Mouse (Mus musculus) embryonic fibroblast, embryonic 13.5 days (primary cell): ENCODE data around the gene Phlpp1. TPM values are rescaled to one million over a fixed set of nuclear protein-coding genes. Genes with fewer than 3 reads are reported as not detected.

Experiments
- H3K27ac ChIP-seq: 2 replicates; pipeline ENCODE4 v1.5.1; 2012; ENCODE audit warnings: low read length, control low read depth, inconsistent platforms; ENCODE audit not compliant: insufficient read depth
- H3K4me1 ChIP-seq: 2 replicates; pipeline ENCODE4 v1.6.1; 2011; ENCODE audit warnings: low read length; ENCODE audit not compliant: control insufficient read depth, insufficient read depth
- H3K4me3 ChIP-seq: 2 replicates; pipeline ENCODE4 v1.5.1; 2011; ENCODE audit warnings: mild to moderate bottlenecking, control low read depth, low read length; ENCODE audit not compliant: insufficient read depth
- CTCF ChIP-seq: IDR thresholded peaks from 2 replicates; pipeline ENCODE4 v1.5.1; 2011; ENCODE audit warnings: mild to moderate bottlenecking, control low read depth, low read length, moderate library complexity, borderline replicate concordance; ENCODE audit not compliant: insufficient read depth
- POLR2A ChIP-seq: IDR thresholded peaks from 2 replicates; pipeline ENCODE4 v1.6.1; 2011; ENCODE audit warnings: low read depth, mild to moderate bottlenecking, control low read depth, low read length, moderate library complexity
- polyA plus RNA-seq: library from polyadenylated mRNA; stranded (reverse); fragments of >200 nt; gene quantifications from 2 replicates; pipeline ENCODE4 v1.2.4, GENCODE M21; 2011; ENCODE audit warnings: low read depth; ENCODE audit not compliant: missing spikeins, insufficient read length

Gene Phlpp1
- polyA plus RNA-seq, 1 experiment: 14.3 TPM

DNA sequence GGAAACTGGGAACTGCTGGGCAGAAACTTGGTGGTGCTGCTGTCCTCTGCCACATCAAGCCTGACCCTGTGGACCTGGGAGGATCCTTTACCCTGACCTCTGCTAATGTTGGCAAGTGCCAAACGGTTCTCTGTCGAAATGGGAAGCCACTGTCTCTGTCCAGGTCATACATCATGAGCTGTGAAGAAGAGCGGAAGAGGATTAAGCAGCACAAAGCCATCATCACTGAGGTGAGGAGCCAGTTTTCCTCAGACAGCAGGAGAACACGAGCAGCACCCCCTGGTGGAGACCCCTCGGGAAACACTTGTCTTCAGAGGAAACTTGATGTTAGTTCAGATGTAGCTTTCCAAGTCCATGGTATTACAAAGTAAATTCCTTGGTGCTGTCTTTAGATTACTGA lies 218.1 kb downstream of the Phlpp1 start:
- no peak overlapping the region for H3K4me3 ChIP-seq
- H3K27ac ChIP-seq: no peak overlapping the region
- H3K4me1 ChIP-seq: no peaks in the 10 kb centered on the region; the same call in 1 of the 2 replicates
- no peak for TF ChIP-seq POLR2A
- peak; percentile 67 for TF ChIP-seq CTCF

DNA sequence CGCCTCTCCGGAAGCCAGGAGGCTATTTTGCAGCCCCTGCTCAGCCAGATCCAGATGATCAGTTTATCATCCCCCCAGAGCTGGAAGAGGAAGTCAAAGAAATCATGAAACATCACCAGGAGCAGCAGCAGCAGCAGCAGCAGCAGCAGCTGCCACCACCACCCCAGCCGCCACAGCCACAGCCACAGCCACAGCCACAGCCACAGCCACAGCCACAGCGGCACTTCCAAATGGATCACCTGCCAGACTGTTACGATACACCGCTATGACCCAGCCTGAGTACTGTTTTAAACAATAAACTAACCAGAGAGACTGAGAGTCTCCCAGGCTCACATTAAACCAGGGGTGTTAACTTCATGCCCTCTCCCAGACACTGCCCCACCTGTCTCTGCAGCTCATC lies 221.5 kb downstream of the Phlpp1 start:
- Histone ChIP-seq H3K27ac (no peak overlapping the region), H3K4me3 (no peak overlapping the region), H3K4me1 (no peaks in the 10 kb centered on the region)
- TF ChIP-seq CTCF (no peak), POLR2A (no peak)

DNA sequence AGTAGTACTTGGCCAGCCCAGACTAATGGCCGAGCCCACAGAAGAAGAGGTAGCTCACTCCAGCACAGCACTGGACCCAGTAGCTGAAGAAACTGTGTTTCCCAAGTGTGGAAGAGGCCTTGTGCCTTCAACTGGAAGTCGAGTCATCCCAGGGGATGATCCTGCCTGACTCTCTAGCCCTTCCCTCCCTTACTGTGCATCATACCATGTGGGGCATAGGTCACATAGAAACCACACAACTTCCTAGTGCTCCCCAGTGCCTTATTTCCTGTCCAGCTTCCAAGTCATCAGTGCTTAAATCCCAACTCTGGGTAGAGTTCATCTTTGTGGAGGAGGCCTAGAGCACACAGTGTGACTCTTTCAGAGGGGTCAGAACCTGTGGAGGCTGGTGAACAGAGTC lies 223.1 kb downstream of the Phlpp1 start:
- TF ChIP-seq POLR2A (no peak), CTCF (no peak)
- Histone ChIP-seq H3K4me1 (no peaks in the 10 kb centered on the region), H3K4me3 (no peak overlapping the region), H3K27ac (no peak overlapping the region)

DNA sequence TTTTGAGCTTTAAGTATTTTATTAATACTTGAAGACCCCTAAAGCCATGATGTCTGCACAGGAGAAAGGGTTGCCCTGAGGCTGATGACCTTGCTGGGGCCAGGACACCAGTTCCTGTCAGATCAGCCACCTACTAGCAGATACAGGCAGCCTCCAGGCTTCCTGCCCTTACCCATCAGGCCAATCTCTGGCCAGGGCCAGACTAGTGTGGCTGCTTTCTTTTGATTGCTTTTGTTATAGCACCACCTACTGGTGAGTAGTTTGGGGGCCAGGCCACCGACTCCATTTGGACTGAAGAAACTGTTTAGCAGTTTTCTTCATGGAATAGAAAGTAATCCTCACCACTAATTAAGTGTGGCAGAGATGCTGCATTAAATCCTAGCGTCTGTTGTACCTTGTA lies 223.9 kb downstream of the Phlpp1 start:
- Histone ChIP-seq H3K4me3 (no peak overlapping the region), H3K27ac (no peak overlapping the region), H3K4me1 (peaks cover 3% of the 10 kb centered on the region)
- TF ChIP-seq POLR2A: no peak
- no peak for TF ChIP-seq CTCF

DNA sequence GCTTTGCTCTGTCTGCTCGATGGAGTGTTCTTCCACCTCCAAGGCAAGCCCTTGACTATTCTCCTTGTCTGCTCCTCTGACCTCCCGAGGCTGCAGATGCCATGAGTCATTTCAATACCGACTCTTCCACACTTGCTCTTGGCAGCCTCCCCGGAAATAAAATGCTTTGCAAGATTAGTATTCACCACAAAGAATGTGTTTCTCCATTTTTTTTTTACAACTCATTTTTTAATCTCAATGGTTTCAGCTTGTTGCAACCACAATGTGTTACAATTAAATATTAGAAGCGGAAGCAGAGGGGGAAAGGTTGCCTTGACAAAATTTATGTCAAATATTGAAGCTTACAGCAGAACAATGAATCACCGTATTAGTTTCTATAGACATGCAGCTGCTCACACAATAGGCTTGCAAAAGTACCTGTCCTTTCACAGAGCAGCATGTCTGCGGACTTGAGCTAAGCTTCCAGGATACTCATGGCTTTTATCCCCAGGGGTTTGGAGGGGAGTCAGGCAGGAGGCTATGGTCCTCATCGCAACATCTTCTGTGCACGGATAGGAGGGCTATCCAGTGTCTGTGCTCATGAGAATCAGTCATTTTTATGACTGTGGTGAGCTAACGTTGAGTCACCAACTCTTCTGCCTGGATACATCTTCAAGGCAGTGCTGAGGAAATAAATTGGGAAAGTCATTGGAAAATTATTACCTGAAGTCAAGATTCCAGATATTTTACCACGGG lies 229.5 kb downstream of the Phlpp1 start:
- TF ChIP-seq CTCF: no peak
- TF ChIP-seq POLR2A: no peak
- no peak overlapping the region for H3K4me3 ChIP-seq
- H3K4me1 ChIP-seq: peaks cover 24% of the 10 kb centered on the region
- peak overlapping the region; percentile 82 for H3K27ac ChIP-seq

DNA sequence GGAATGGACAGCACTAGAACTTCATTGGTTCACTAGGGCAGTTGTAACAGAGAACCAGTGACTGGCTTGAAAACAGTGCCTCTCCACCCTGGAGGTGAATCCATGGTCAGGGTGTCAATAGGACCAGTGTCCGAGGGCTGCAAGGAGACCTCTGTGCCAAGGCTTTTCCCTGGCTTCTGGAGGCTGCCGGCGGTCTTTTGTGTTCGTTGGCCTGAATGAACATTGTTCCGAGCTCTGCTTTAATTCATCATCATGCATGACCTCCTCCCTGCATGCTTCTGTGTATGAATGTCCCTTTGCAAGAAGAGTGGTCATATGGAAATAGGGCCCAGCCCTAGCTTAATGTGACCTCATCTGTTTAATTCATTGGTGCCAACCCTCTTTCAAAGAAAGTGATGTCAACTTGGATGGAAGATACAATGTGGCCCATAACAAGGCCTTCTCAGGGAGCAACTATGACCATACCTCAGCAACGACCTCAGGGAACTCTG lies 231.5 kb downstream of the Phlpp1 start:
- TF ChIP-seq POLR2A: no peak
- no peak for TF ChIP-seq CTCF
- Histone ChIP-seq H3K4me1 (peaks cover 34% of the 10 kb centered on the region), H3K27ac (peak overlapping the region; percentile 78; the same call in 1 of the 2 replicates), H3K4me3 (no peak overlapping the region)

DNA sequence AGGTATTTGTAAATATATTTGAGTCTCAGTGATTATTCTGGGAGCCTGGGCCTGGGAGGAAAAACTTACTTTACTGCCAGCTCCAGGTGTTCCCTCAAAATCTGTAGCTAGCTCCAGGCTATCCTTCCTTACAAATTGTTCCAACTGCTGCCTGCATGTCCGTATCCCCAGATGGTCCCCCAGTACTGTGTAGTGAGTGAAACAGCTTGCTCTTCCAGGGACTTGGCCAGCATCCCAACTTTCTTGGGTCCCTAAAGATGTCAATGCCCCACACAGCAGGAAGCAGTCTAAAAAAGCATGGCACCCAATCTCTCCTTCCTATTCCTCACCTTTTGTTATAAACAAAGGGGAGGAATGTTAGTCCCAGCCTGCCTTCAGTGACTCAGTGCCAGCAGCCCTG lies 235.3 kb downstream of the Phlpp1 start:
- no peak overlapping the region for H3K4me3 ChIP-seq
- peaks cover 26% of the 10 kb centered on the region for H3K4me1 ChIP-seq
- TF ChIP-seq CTCF: no peak
- no peak for TF ChIP-seq POLR2A
- peak overlapping the region; percentile 59; the same call in 1 of the 2 replicates for H3K27ac ChIP-seq

DNA sequence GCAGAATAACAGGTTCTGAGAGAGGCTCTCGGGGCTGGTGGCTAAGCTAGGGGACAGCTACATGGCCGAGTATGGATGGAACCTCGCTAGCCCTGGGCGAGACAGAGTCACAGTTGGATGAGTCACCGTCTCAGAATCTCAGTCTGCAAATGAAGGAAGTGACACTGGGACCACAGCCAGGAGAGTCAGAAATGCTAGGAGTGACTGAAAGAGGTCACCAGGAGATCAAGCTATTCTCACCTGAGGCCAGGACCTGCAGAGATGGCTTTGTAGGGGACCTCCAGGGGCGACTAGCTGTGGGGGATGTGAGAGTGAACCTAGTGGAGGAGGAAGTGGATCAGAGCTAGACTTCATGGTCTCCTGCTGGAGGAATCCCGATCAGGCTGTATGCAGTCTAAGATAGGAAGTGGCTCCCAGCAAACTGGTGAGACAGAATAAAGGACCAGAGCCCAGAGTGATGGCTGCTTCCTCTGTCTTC lies 236.4 kb downstream of the Phlpp1 start:
- peaks cover 15% of the 10 kb centered on the region; the same call in 1 of the 2 replicates for H3K4me1 ChIP-seq
- TF ChIP-seq POLR2A: no peak
- TF ChIP-seq CTCF: no peak
- H3K27ac ChIP-seq: peak overlapping the region; percentile 49; the same call in 1 of the 2 replicates
- H3K4me3 ChIP-seq: no peak overlapping the region

DNA sequence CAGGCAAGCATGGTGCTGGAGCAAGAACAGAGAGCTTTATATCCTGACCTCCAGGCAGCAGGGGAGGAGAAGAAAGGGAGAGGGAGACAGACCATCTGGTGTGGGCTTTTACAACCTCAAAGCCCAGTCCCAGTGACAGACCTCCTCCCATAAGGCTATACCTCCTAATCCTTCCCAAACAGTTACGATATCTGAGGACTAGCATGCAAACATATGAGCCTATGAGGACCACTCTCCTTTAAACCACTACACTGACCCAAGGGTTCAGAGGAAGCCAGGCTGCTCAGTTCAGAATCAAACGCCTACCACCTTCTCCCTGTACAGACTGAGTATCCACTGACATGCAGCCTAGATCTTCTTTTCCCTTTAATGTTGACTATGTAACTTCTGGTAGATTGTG lies 239.3 kb downstream of the Phlpp1 start:
- Histone ChIP-seq H3K4me1 (peaks cover 12% of the 10 kb centered on the region; the same call in 1 of the 2 replicates), H3K4me3 (no peak overlapping the region), H3K27ac (no peak overlapping the region)
- TF ChIP-seq CTCF (no peak), POLR2A (no peak)
